Mouse (Mus musculus) urinary bladder, adult 18-20 months (tissue): Measurements from ENCODE around the gene Ube2g1.
A peak's percentile ranks its signal among the peaks of the same experiment; 100 is the strongest.

Source experiments
- DNase-seq, 2 experiments: peaks; one replicate each; pipeline ENCODE4 v3.0.0; 2022; ENCODE audit warnings: low spot score in 2 of 2, mixed read lengths in 2 of 2

Ube2g1 gene

DNA sequence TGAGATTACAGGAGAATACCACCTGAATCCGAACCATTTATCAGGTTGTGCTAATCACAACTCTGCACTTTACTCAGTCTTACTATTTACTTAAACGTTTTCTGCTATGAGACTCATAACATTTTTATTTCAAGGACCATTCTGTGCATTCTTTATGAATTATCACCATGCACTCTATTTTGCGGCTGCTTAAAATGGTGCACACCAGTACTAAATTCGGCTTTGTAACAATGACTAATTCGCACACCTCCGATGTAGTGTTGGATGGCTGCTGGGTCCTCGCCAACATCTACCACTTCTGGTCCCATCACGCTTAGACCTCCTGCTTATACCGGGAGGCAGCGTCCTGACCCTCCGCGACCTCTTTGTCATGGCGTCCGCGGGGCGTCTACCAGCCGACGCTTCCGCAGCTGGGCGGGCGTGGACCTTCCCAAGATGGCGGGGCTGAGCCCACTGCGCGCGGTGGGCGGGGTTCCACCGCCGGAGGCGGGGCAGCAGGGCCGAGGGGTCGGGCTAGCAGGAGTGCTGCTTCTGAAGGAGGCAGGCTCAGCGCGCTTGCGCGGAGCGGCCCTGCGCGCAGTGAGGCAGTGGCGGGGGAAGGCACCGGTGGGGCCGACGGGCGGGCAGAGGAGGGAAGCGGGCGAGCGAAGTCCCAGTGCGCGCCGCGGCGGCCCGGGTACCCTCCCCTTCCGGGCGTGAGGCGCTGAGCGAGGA is at the start of gene Ube2g1:
Ube2g1 (plus strand) TSS at position 590 of the 714 bp plus-strand sequence.
- DNase-seq = peak; percentile 93 to 98

GRCm38 (mm10) chr11:72558155-72558554 is 48.9 kb upstream of the Ube2g1 start:
- DNase-seq = no peak

DNA sequence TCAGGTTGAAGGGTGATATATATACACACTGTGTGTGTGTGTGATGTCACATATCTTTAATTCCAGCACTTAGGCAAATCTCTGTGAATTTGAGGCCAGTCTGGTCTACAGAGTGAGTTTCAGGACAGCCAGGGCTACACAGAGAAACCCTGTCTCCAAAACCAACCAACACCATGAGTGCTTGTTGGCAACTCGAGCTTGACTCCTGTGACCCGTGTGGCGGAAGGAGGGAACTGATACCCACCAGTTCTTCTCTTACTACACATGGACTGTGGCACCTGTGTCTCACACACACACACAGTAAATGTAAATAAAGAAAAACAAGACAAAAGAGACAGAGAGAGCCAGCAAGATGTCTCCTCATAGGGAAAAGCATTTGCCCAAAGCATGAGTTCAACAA is 46.4 kb upstream of the Ube2g1 start:
- no peak for DNase-seq

- no peak for DNase-seq
Observed at GRCm38 (mm10) chr11:72564232-72564807, 42.8 kb upstream of the Ube2g1 start.

DNA sequence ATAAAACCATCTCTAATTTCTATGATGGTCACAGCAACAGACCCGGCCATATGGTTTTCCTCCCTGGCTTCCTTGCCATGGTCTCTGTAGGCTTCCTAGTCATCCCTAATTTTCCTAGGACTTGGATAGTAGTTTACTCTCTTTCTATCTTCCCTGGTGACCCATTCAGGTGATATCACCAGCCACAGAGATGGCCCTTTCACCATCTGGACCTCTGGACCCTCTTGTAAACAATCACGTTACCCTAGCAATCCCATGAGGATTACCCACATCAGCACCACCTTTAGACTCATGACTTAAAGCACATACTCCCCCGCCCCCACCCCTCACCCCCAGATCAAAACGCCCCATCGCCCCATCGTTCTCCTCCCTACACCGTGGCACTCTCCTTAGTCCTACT is 40.8 kb upstream of the Ube2g1 start:
- DNase-seq = no peak

DNA sequence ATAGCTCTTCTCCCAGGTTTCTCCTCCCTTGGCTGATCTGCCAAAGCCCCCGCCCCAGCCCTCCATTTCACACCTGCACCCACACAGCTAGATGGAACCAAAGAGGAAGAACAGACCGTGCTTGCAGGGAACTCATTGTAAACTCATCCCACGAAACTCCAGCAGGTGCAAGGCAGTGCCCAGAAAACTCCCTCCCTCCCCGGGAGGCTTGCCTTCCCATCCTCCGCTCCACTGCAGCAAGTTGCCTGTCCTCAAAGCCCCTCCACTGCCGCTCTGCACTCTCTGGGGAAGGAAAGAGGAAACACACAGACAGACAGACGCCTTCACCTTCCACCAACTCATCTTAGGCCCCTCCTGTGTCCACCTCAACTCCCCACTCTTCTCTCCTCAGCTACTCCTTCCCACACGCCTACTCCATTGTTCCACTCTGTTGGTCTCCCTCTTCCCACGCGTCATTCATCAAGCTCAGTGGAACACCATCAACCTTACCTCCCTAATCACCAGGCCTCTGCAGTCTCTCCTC is 40.2 kb upstream of the Ube2g1 start:
- no peak for DNase-seq

- DNase-seq = no peak
Observed at GRCm38 (mm10) chr11:72569051-72569450, 38.0 kb upstream of the Ube2g1 start.

DNA sequence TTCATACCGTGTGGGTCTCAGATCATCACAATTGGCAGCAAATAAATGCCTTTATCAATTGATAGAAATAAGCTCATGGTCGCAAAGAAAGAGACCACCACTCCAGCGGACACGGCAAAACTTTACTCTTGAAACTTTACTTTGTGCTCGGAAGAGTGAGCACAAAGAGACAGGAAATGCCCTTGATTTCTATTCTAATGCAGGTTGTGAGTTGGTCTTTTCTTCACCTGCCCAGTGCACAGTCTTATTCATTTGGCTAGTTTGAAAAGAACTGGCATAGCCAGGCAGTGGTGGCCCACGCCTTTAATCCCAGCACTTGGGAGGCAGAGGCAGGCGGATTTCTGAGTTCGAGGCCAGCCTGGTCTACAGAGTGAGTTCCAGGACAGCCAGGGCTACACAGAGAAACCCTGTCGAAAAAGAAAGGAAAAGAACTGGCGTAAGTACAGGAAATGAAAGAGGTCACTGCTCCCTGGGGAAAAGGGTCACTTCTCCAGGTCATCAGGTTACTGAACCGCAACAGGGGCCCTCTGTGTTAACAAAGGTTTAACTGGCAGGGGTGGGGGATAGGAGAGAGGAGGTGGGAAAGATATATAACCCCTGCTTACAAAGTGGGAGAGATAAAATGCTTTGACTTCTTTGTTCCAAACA is 37.3 kb upstream of the Ube2g1 start:
- no peak for DNase-seq

DNA sequence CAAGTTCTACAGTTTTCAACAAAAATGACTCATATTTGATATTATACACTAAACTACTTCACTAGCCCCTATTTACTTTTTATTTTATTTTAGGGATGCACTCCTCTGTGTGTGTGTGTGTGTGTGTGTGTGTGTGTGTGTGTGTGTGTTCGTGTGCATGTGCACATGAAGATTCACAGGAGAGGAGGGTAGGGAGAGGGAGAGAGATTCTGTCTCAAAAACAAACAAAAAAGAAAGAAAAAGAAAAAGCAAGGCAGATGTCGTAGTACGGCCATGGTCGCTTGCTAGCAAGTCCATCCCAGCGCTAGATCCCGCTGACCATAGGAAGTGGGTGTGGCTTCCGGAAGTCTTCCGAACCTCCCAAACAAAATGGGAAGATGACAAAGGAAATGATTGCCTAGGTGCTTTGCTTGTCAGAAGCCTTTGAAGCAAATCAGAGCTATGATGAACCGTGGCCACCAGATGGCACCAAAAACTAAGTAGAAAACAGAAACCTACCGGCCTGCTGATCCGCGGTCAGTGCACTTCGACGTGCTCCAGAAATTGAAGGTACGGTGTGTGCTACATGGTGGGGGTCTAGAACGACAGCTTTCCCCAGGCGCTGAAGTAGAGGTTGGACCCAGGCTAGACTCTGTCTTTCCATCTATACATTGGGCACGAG is 36.6 kb upstream of the Ube2g1 start:
- peak; percentile 61 to 67 for DNase-seq

DNA sequence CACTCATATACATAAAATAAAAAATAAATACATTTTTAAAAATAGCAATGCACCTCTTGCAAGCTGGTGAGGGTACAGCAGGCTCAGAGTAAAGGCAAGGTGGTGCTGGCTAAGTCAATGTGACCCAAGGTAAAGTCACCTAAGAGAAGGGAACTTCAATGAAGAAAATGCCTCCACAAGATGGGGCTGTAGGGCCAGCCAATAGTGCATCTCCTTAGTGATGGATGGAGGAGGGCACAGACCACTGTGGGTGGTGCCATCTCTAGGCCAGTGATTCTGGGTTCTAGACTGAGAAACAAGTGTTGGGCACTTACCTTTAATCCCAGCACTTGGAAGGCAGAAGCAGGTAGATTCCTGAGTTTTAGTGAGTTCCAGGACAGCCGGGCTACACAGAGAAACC is 33.3 kb upstream of the Ube2g1 start:
- DNase-seq = peak in 1 of 2 experiments; percentile 20

DNA sequence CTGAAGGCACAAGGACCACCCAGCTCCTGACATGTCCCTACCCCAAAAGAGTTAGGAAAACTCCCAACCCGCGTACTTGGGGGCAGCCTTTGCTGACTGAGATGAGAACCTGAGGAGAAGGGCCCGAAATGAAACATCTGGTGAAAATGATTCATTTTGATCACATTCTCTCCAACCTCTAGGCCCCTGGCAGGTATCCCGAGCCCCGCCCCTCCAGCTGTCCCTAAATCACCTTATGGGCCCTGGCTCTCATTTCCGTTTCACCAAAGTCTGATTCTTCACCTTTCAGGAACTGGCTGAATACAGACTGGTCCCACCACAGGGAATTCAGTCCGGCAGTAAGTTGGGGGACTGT is 31.0 kb upstream of the Ube2g1 start:
- DNase-seq = no peak

DNA sequence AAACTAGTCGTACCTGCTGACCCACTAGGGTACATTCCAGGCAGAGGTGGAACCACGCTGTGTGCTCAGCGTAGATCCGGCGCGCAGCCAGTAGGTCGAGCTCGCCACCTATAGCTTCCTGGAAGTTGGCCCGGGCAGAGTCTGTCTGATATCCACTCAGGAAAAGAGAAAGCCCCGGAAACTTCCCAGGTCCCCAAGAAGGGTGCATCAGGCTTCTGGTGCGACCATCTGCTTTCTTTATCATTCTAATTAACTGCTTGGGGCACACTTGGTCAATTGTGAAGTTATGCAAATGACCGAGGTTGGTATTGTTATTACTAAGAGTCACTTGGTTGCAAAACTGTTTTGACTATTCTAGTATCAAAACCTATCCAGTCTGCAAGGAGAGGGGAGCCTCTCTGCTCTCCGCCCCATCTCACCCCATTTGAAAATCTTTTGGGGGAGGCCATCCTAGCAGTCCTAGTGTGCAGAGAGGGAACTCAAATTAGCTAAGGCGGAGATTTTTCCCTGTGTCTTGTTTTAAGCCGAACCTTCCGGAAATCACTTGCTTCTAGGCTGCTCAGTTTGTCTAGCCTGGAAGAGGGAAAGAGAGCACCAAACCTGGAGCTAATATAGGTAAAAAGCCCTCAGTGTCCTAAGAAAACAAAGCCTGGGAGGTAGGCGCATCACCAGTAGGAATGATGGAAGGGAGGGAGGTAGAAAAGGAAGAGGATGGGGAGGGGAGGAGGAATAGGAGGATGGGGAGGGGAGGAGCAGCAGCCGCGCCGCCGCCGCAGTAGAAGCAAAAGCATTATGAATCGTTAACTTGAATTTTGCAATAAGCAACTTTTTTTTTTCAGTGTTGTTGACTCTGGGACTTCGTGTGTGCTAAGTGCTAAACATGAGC is 30.4 kb upstream of the Ube2g1 start:
- peak; percentile 17 to 45 for DNase-seq

DNA sequence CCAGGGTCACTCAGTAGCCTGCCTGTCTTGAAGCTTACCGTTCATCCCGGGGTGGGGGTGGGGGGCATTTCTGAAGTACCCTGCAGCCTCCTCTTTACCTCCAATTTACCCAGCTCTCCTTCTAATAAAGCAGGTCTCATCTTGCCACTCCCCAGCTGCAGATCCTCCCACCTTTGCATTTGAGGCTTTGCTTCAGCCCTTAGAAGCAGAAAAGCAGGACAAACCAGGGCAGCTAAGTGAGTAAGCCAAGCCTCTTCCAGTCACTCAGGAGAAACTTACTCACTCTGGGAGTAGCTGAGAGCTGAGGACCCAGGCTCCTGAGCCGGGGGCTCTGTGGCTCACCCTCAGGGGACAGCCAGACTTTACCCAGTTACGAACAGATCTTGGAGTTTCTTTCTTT is 28.6 kb upstream of the Ube2g1 start:
- peak in 1 of 2 experiments; percentile 51 for DNase-seq

- DNase-seq = peak; percentile 9 to 14
Observed at GRCm38 (mm10) chr11:72581609-72582447, 25.3 kb upstream of the Ube2g1 start.

DNA sequence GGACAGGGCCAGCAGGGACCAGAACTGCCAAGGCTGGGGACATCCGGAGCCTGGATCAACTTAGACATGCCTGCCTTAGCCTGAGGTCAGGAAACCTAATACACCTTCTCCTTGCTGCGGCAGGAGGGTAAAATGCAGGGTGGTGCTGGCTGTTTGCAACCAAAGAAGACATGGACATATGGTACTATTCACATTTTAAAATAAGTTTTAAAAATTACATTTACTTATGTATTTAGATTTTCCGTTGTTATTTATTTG is 24.7 kb upstream of the Ube2g1 start:
- DNase-seq = no peak

DNA sequence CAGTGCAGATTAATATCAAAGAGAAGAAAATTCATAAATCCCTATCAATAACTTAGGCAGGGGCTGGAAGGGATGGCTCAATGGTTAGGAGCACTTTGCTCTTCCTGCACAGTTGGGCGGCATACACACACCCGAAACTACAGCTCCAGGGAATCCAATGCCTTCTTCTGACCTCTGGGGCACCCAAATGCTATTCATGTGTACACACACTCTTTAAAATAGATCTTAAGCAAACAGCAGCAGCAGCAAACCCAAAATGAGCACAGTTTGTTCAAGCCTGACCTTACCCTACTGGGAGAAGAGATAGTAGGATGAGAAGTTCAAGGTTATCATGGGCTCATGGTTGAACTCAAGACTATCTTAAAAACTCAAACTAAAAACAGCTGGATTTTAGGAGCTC is 24.0 kb upstream of the Ube2g1 start:
- no peak for DNase-seq

GRCm38 (mm10) chr11:72586570-72586969 is 20.5 kb upstream of the Ube2g1 start:
- no peak for DNase-seq

- DNase-seq = no peak
Observed at GRCm38 (mm10) chr11:72587537-72588233, 19.4 kb upstream of the Ube2g1 start.

GRCm38 (mm10) chr11:72595010-72595737 is 11.9 kb upstream of the Ube2g1 start:
- DNase-seq = no peak
